Mouse (Mus musculus) hindbrain, embryonic 12.5 days (tissue): ENCODE data around the gene Med18. TPM values are rescaled to one million over a fixed set of nuclear protein-coding genes. Genes with fewer than 3 reads are reported as not detected.
A peak's percentile ranks its signal among the peaks of the same experiment; 100 is the strongest.

Source experiments
- ATAC-seq: fragments of 200-750 bp; cut with Nextera tagmentation; 2 replicates; pipeline ENCODE4 v1.8.0; 2017; ENCODE audit warnings: moderate TSS enrichment; ENCODE audit not compliant: low FRiP score
- H3K27ac ChIP-seq: fragments of 300-500 bp; sonication (generic); 2 replicates; pipeline ENCODE4 v1.5.1; 2016; ENCODE audit warnings: mild to moderate bottlenecking
- H3K27me3 ChIP-seq: fragments of 300-500 bp; sonication (generic); 2 replicates; pipeline ENCODE4 v1.6.1; 2016; ENCODE audit warnings: mild to moderate bottlenecking
- H3K36me3 ChIP-seq: fragments of 300-500 bp; sonication (generic); 2 replicates; pipeline ENCODE4 v1.6.1; 2016; ENCODE audit warnings: mild to moderate bottlenecking
- H3K4me1 ChIP-seq: fragments of 300-500 bp; sonication (generic); 2 replicates; pipeline ENCODE4 v1.6.1; 2016
- H3K4me2 ChIP-seq: fragments of 300-500 bp; sonication (generic); replicated peaks from 2 replicates; pipeline ENCODE4 v1.6.1; 2016; ENCODE audit warnings: mild to moderate bottlenecking
- H3K4me3 ChIP-seq: fragments of 300-500 bp; sonication (generic); 2 replicates; pipeline ENCODE4 v1.5.1; 2016; ENCODE audit warnings: mild to moderate bottlenecking
- H3K9ac ChIP-seq: fragments of 300-500 bp; sonication (generic); 2 replicates; pipeline ENCODE4 v1.6.1; 2016; ENCODE audit warnings: mild to moderate bottlenecking, moderate library complexity
- H3K9me3 ChIP-seq: fragments of 300-500 bp; sonication (generic); replicated peaks from 2 replicates; pipeline ENCODE4 v1.6.1; 2016; ENCODE audit warnings: mild to moderate bottlenecking
- WGBS: fragments of 180-500 bp; shearing (Covaris S2); methylation state at CpG from one replicate; pipeline ENCODE4 v1.1.7; 2016; 5-methylcytosine and 5-hydroxymethylcytosine counted together
- polyA plus RNA-seq: library from polyadenylated mRNA; unstranded; fragments of >200 nt; fragmentation: Nextera tagmentation; extraction: Ambion mirVana; gene quantifications from 2 replicates; pipeline ENCODE4 v1.2.1, GENCODE M21; 2016

Gene Med18
- polyA plus RNA-seq, 1 experiment from 2014 or later, result 18.9 TPM

- Histone ChIP-seq H3K9ac (no peak overlapping the region), H3K4me3 (no peak overlapping the region), H3K4me1 (no peaks in the 10 kb centered on the region), H3K27me3 (no peaks in the 10 kb centered on the region), H3K9me3 (no peaks in the 10 kb centered on the region), H3K4me2 (no peak overlapping the region), H3K36me3 (no peaks in the 10 kb centered on the region), H3K27ac (no peak overlapping the region)
- 81% methylated on average over 13 of the region's 13 CpGs for WGBS
- ATAC-seq, result no peak
Measured at GRCm38 (mm10) chr4:132475895-132476878, 12.5 kb upstream of the Med18 start.

- no peaks in the 10 kb centered on the region for H3K27me3 ChIP-seq
- no peak overlapping the region for H3K27ac ChIP-seq
- H3K4me2 ChIP-seq, result no peak overlapping the region
- H3K36me3 ChIP-seq, result no peaks in the 10 kb centered on the region
- H3K9me3 ChIP-seq, result no peaks in the 10 kb centered on the region
- H3K4me3 ChIP-seq, result no peak overlapping the region
- 76% methylated on average over 4 of the region's 4 CpGs for WGBS
- ATAC-seq, result no peak
- no peak overlapping the region for H3K9ac ChIP-seq
- no peaks in the 10 kb centered on the region for H3K4me1 ChIP-seq
Measured at GRCm38 (mm10) chr4:132474631-132475030, 10.9 kb upstream of the Med18 start.

GRCm38 (mm10) chr4:132473411-132473810 lies 9.7 kb upstream of the Med18 start:
- no peak for ATAC-seq
- Histone ChIP-seq H3K9ac (no peak overlapping the region), H3K9me3 (no peaks in the 10 kb centered on the region), H3K27ac (no peak overlapping the region), H3K4me2 (no peak overlapping the region), H3K4me1 (no peaks in the 10 kb centered on the region), H3K4me3 (no peak overlapping the region), H3K27me3 (no peaks in the 10 kb centered on the region), H3K36me3 (no peaks in the 10 kb centered on the region)
- WGBS, result 87% methylated on average over 9 of the region's 9 CpGs

- Histone ChIP-seq H3K36me3 (no peaks in the 10 kb centered on the region), H3K27ac (no peak overlapping the region), H3K4me1 (no peaks in the 10 kb centered on the region), H3K4me3 (no peak overlapping the region), H3K9me3 (no peaks in the 10 kb centered on the region), H3K27me3 (no peaks in the 10 kb centered on the region), H3K4me2 (no peak overlapping the region), H3K9ac (no peak overlapping the region)
- WGBS, result 16% methylated on average over 3 of the region's 3 CpGs
- ATAC-seq, result no peak
Measured at GRCm38 (mm10) chr4:132469873-132470272, 6.2 kb upstream of the Med18 start.

- Histone ChIP-seq H3K4me2 (peak overlapping the region; percentile 78), H3K36me3 (peaks cover 22% of the 10 kb centered on the region), H3K27ac (0 out of 2 replicates have a peak overlapping the region, but pooled peaks have one; percentile 36), H3K27me3 (no peaks in the 10 kb centered on the region), H3K9ac (no peak overlapping the region), H3K4me1 (peaks cover 18% of the 10 kb centered on the region), H3K9me3 (no peaks in the 10 kb centered on the region), H3K4me3 (peak overlapping the region; percentile 86)
- WGBS, result 5% methylated on average over 5 of the region's 5 CpGs
- ATAC-seq, result peak; percentile 38
Measured at GRCm38 (mm10) chr4:132464255-132464613, 513 bp upstream of the Med18 start.

GRCm38 (mm10) chr4:132462836-132463235 lies 885 bp downstream of the Med18 start:
- ATAC-seq, result no peak
- 9% methylated on average over 11 of the region's 11 CpGs for WGBS
- peak overlapping the region; percentile 86 for H3K4me3 ChIP-seq

GRCm38 (mm10) chr4:132460225-132460624 lies 3.5 kb downstream of the Med18 start:
- 94% methylated on average over 8 of the region's 8 CpGs for WGBS
- no peak overlapping the region for H3K9ac ChIP-seq

More at GRCm38 (mm10) chr4:132462836-132463235, 885 bp downstream of the Med18 start:
- Histone ChIP-seq H3K27me3 (no peaks in the 10 kb centered on the region), H3K9ac (peak overlapping the region; percentile 83), H3K27ac (no peak overlapping the region), H3K36me3 (peaks cover 31% of the 10 kb centered on the region), H3K4me2 (peak overlapping the region; percentile 78), H3K4me1 (peaks cover 18% of the 10 kb centered on the region), H3K9me3 (no peaks in the 10 kb centered on the region)

GRCm38 (mm10) chr4:132455561-132455960 lies 8.2 kb downstream of the Med18 start:
- no peak overlapping the region for H3K4me3 ChIP-seq
- H3K27ac ChIP-seq, result no peak overlapping the region
- H3K4me2 ChIP-seq, result no peak overlapping the region
- WGBS, result 97% methylated on average over 6 of the region's 6 CpGs
- peaks cover 35% of the 10 kb centered on the region for H3K36me3 ChIP-seq
- no peaks in the 10 kb centered on the region for H3K4me1 ChIP-seq
- no peak overlapping the region for H3K9ac ChIP-seq
- H3K9me3 ChIP-seq, result no peaks in the 10 kb centered on the region
- no peak for ATAC-seq
- H3K27me3 ChIP-seq, result no peaks in the 10 kb centered on the region

More at GRCm38 (mm10) chr4:132460225-132460624, 3.5 kb downstream of the Med18 start:
- H3K4me2 ChIP-seq, result no peak overlapping the region
- no peak for ATAC-seq
- no peak overlapping the region for H3K4me3 ChIP-seq
- H3K4me1 ChIP-seq, result peaks cover 18% of the 10 kb centered on the region
- H3K27ac ChIP-seq, result no peak overlapping the region
- no peaks in the 10 kb centered on the region for H3K9me3 ChIP-seq
- H3K36me3 ChIP-seq, result peaks cover 43% of the 10 kb centered on the region
- no peaks in the 10 kb centered on the region for H3K27me3 ChIP-seq

- WGBS, result 88% methylated on average over 3 of the region's 3 CpGs
- no peak for ATAC-seq
- Histone ChIP-seq H3K36me3 (peaks cover 31% of the 10 kb centered on the region), H3K27me3 (no peaks in the 10 kb centered on the region), H3K27ac (no peak overlapping the region), H3K4me2 (no peak overlapping the region), H3K4me3 (no peak overlapping the region), H3K9me3 (no peaks in the 10 kb centered on the region), H3K4me1 (no peaks in the 10 kb centered on the region), H3K9ac (no peak overlapping the region)
Measured at GRCm38 (mm10) chr4:132455146-132455545, 8.6 kb downstream of the Med18 start.

- peaks cover 21% of the 10 kb centered on the region for H3K36me3 ChIP-seq
- no peak overlapping the region for H3K4me3 ChIP-seq
- H3K9ac ChIP-seq, result no peak overlapping the region
- H3K27ac ChIP-seq, result no peak overlapping the region
- H3K9me3 ChIP-seq, result no peaks in the 10 kb centered on the region
- 81% methylated on average over 6 of the region's 6 CpGs for WGBS
- H3K4me2 ChIP-seq, result no peak overlapping the region
- no peaks in the 10 kb centered on the region for H3K27me3 ChIP-seq
- no peak for ATAC-seq
- no peaks in the 10 kb centered on the region for H3K4me1 ChIP-seq
Measured at GRCm38 (mm10) chr4:132454216-132454615, 9.5 kb downstream of the Med18 start.

- no peaks in the 10 kb centered on the region for H3K36me3 ChIP-seq
- H3K4me3 ChIP-seq, result no peak overlapping the region
- H3K9me3 ChIP-seq, result no peaks in the 10 kb centered on the region
- H3K9ac ChIP-seq, result no peak overlapping the region
- no peaks in the 10 kb centered on the region for H3K27me3 ChIP-seq
- 85% methylated on average over 3 of the region's 3 CpGs for WGBS
- no peak overlapping the region for H3K27ac ChIP-seq
- no peak overlapping the region for H3K4me2 ChIP-seq
- no peak for ATAC-seq
- H3K4me1 ChIP-seq, result no peaks in the 10 kb centered on the region
Measured at GRCm38 (mm10) chr4:132449778-132450177, 13.9 kb downstream of the Med18 start.

- H3K4me2 ChIP-seq, result no peak overlapping the region
- no peak overlapping the region for H3K27ac ChIP-seq
- H3K4me3 ChIP-seq, result no peak overlapping the region
- no peaks in the 10 kb centered on the region for H3K36me3 ChIP-seq
- ATAC-seq, result no peak
- H3K9me3 ChIP-seq, result no peaks in the 10 kb centered on the region
- no peaks in the 10 kb centered on the region for H3K4me1 ChIP-seq
- WGBS, result 89% methylated on average over 12 of the region's 12 CpGs
- no peak overlapping the region for H3K9ac ChIP-seq
- no peaks in the 10 kb centered on the region for H3K27me3 ChIP-seq
Measured at GRCm38 (mm10) chr4:132446105-132446504, 17.6 kb downstream of the Med18 start.

GRCm38 (mm10) chr4:132444516-132444915 lies 19.2 kb downstream of the Med18 start:
- Histone ChIP-seq H3K27me3 (no peaks in the 10 kb centered on the region), H3K9ac (no peak overlapping the region), H3K4me2 (no peak overlapping the region), H3K4me1 (no peaks in the 10 kb centered on the region), H3K27ac (no peak overlapping the region), H3K36me3 (no peaks in the 10 kb centered on the region), H3K9me3 (no peaks in the 10 kb centered on the region), H3K4me3 (no peak overlapping the region)
- 84% methylated on average over 8 of the region's 8 CpGs for WGBS
- no peak for ATAC-seq
